Mouse (Mus musculus): ENCODE results near the gene Gm45021. TPM values are rescaled to one million over a fixed set of nuclear protein-coding genes. Genes with fewer than 3 reads are reported as not detected.

Gene Gm45021
- total RNA-seq, 2 experiments from 2014 or later: not detected

- DNase-seq: peak; percentile 28
- no peak for TF ChIP-seq CTCF (IDR thresholded peaks at IDR 0.05)
- peak overlapping the region; percentile 19; the same call in 1 of the 2 replicates for H3K4me3 ChIP-seq
- peak overlapping the region; percentile 73 for H3K27ac ChIP-seq
- intact Hi-C loops (cut with DNase I): no loop called here
These were observed 10.2 kb upstream of the Gm45021 start for GRCm38 (mm10) chr6:48579215-48579648.

- H3K27ac ChIP-seq: no peak overlapping the region
These were observed 8.2 kb upstream of the Gm45021 start for GRCm38 (mm10) chr6:48581257-48581656.

GRCm38 (mm10) chr6:48582037-48582436, 7.4 kb upstream of the Gm45021 start:
- peak; percentile 91; the same call in 1 of the 2 replicates for TF ChIP-seq CTCF (IDR thresholded peaks at IDR 0.05)
- no peak overlapping the region for H3K4me3 ChIP-seq
- H3K27ac ChIP-seq: no peak overlapping the region
- DNase-seq: no peak
- intact Hi-C loops (cut with DNase I): loop anchor here (2.0 kb wide), 1 partner anchor 61 kb away; no protein-coding TSS in a partner anchor

More at GRCm38 (mm10) chr6:48581257-48581656, 8.2 kb upstream of the Gm45021 start:
- no peak for DNase-seq
- intact Hi-C loops (cut with DNase I): no loop called here
- H3K4me3 ChIP-seq: no peak overlapping the region
- no peak for TF ChIP-seq CTCF (IDR thresholded peaks at IDR 0.05)

- intact Hi-C loops (cut with DNase I): no loop called here
- no peak for TF ChIP-seq CTCF (IDR thresholded peaks at IDR 0.05)
These were observed 1.9 kb downstream of the Gm45021 start for GRCm38 (mm10) chr6:48591221-48591845.

GRCm38 (mm10) chr6:48591871-48592270, 2.5 kb downstream of the Gm45021 start:
- intact Hi-C loops (cut with DNase I): loop anchor here (2.0 kb wide), 1 partner anchor 37 kb away; the partner anchor contains the start of gene Lrrc61
- Histone ChIP-seq H3K4me3 (no peak overlapping the region), H3K27ac (peak overlapping the region; percentile 31; the same call in 1 of the 2 replicates)
- no peak for DNase-seq
- no peak for TF ChIP-seq CTCF (IDR thresholded peaks at IDR 0.05)

More at GRCm38 (mm10) chr6:48591221-48591845, 1.9 kb downstream of the Gm45021 start:
- Histone ChIP-seq H3K4me3 (no peak overlapping the region), H3K27ac (peak overlapping the region; percentile 31; the same call in 1 of the 2 replicates)
- DNase-seq: no peak

- intact Hi-C loops (cut with DNase I): loop anchor here (2.0 kb wide), 1 partner anchor 39 kb away; the partner anchor contains the start of gene Lrrc61
- DNase-seq: peak; percentile 97
- Histone ChIP-seq H3K27ac (peak within 1 kb of the TSS; percentile 97), H3K4me3 (peak within 1 kb of the TSS; percentile 79)
- TF ChIP-seq CTCF (IDR thresholded peaks at IDR 0.05): peak; percentile 71
These were observed 4.0 kb downstream of the Gm45021 start, which contains the start of the genes Repin1 and Gm44965 for GRCm38 (mm10) chr6:48593158-48594042. Gene Repin1 (plus strand): TSS chr6:48593883. Gene Gm44965 (plus strand): TSS chr6:48593941.

- H3K4me3 ChIP-seq: peak overlapping the region; percentile 79
- no peak for DNase-seq
- no peak for TF ChIP-seq CTCF (IDR thresholded peaks at IDR 0.05)
- intact Hi-C loops (cut with DNase I): no loop called here
- peak overlapping the region; percentile 97 for H3K27ac ChIP-seq
These were observed 4.8 kb downstream of the Gm45021 start for GRCm38 (mm10) chr6:48594043-48594738.

GRCm38 (mm10) chr6:48595278-48595677, 5.9 kb downstream of the Gm45021 start:
- DNase-seq: peak; percentile 54
- peak overlapping the region; percentile 79 for H3K4me3 ChIP-seq
- H3K27ac ChIP-seq: peak overlapping the region; percentile 97
- no peak for TF ChIP-seq CTCF (IDR thresholded peaks at IDR 0.05)
- intact Hi-C loops (cut with DNase I): no loop called here

- no peak for DNase-seq
- TF ChIP-seq CTCF (IDR thresholded peaks at IDR 0.05): no peak
- intact Hi-C loops (cut with DNase I): no loop called here
- H3K4me3 ChIP-seq: no peak overlapping the region
- H3K27ac ChIP-seq: no peak overlapping the region
These were observed 7.3 kb downstream of the Gm45021 start for GRCm38 (mm10) chr6:48596545-48597232.

- no peak for DNase-seq
- TF ChIP-seq CTCF (IDR thresholded peaks at IDR 0.05): no peak
- intact Hi-C loops (cut with DNase I): no loop called here
- no peak overlapping the region for H3K4me3 ChIP-seq
- no peak overlapping the region for H3K27ac ChIP-seq
These were observed 7.8 kb downstream of the Gm45021 start for GRCm38 (mm10) chr6:48597233-48597625.

- DNase-seq: no peak
These were observed 11.2 kb downstream of the Gm45021 start for GRCm38 (mm10) chr6:48600594-48600993.

More at GRCm38 (mm10) chr6:48600594-48600993, 11.2 kb downstream of the Gm45021 start:
- H3K27ac ChIP-seq: peak overlapping the region; percentile 96; the same call in 1 of the 2 replicates
- no peak overlapping the region for H3K4me3 ChIP-seq
- intact Hi-C loops (cut with DNase I): no loop called here
- no peak for TF ChIP-seq CTCF (IDR thresholded peaks at IDR 0.05)

Measured in gastrocnemius, adult 2 months (tissue).